Mouse (Mus musculus) hindbrain, embryonic 16.5 days (tissue): ENCODE measurements around the gene Calhm3. TPM values are rescaled to one million over a fixed set of nuclear protein-coding genes. Genes with fewer than 3 reads are reported as not detected.

ENCODE experiments used
- ATAC-seq: fragments of 200-750 bp; cut with Nextera tagmentation; 2 replicates; pipeline ENCODE4 v1.8.0; 2017; ENCODE audit warnings: moderate TSS enrichment, moderate library complexity
- H3K27ac ChIP-seq: fragments of 300-500 bp; sonication (generic); 2 replicates; pipeline ENCODE4 v1.5.1; 2014; ENCODE audit warnings: low read depth, mild to moderate bottlenecking, control low read depth, low read length, moderate library complexity
- H3K27me3 ChIP-seq: fragments of 300-500 bp; sonication (generic); replicated peaks from 2 replicates; pipeline ENCODE4 v1.6.1; 2014; ENCODE audit warnings: low read length; ENCODE audit not compliant: control insufficient read depth, insufficient read depth
- H3K36me3 ChIP-seq: fragments of 300-500 bp; sonication (generic); 2 replicates; pipeline ENCODE4 v1.6.1; 2014; ENCODE audit warnings: mild to moderate bottlenecking, low read length, moderate library complexity, mixed read lengths; ENCODE audit not compliant: control insufficient read depth, insufficient read depth
- H3K4me1 ChIP-seq: fragments of 300-500 bp; sonication (generic); 2 replicates; pipeline ENCODE4 v1.6.1; 2014; ENCODE audit warnings: low read depth, low read length; ENCODE audit not compliant: control insufficient read depth, insufficient read depth
- H3K4me2 ChIP-seq: fragments of 300-500 bp; sonication (generic); 2 replicates; pipeline ENCODE4 v1.6.1; 2014; ENCODE audit warnings: mild to moderate bottlenecking, low read length, control low read depth, moderate library complexity
- H3K4me3 ChIP-seq: fragments of 300-500 bp; sonication (generic); 2 replicates; pipeline ENCODE4 v1.5.1; 2014; ENCODE audit warnings: mild to moderate bottlenecking, low read length, control low read depth, moderate library complexity
- H3K9ac ChIP-seq: fragments of 300-500 bp; sonication (generic); 2 replicates; pipeline ENCODE4 v1.6.1; 2014; ENCODE audit warnings: low read depth, mild to moderate bottlenecking, control low read depth, low read length, moderate library complexity
- H3K9me3 ChIP-seq: fragments of 300-500 bp; sonication (generic); 2 replicates; pipeline ENCODE4 v1.6.1; 2014; ENCODE audit warnings: mild to moderate bottlenecking, low read length, moderate library complexity; ENCODE audit not compliant: control insufficient read depth
- WGBS: fragments of 180-500 bp; shearing (Covaris S2); extraction: QIAGEN DNeasy Blood & Tissue Kit; methylation state at CpG from one replicate; pipeline ENCODE4 v1.1.7; 2014; 5-methylcytosine and 5-hydroxymethylcytosine counted together
- polyA plus RNA-seq: library from polyadenylated mRNA; unstranded; fragments of >200 nt; fragmentation: Nextera tagmentation; extraction: Ambion mirVana; gene quantifications from 2 replicates; pipeline ENCODE4 v1.2.1, GENCODE M21; 2015

Gene Calhm3
- polyA plus RNA-seq, 1 experiment from 2014 or later: not detected

DNA sequence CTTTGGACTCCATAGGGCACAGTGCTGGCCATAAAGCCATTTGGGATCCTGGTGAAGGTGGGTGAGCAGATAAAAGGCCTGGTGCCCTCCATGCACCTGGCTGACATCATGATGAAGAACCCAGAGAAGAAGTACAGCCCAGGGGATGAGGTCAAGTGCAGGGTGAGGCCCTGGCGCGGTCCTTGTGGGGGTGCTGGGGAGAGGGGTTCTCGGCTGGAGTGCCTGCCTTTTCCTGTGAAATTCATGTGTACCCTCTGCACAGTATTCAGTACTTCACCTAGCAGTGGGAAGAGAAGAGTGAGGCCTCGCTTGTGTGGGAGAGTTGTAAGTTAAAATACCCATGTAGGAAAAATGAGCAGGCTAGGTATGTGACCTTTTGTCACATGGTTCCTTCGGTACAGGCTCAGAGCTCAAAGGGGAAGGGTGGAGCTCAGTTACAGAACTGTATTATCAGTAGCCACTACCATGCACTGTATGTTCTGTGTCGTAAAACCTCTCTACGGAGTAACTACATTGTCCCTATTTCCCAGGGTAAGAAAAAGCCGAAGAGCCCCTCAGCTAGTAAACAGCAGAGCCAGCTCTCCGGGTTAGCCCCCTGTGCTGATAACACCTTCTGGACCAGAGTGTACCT, 52.8 kb downstream of the Calhm3 start:
- Histone ChIP-seq H3K4me2 (no peak overlapping the region), H3K4me1 (no peaks in the 10 kb centered on the region), H3K4me3 (no peak overlapping the region), H3K36me3 (peaks cover 67% of the 10 kb centered on the region), H3K27me3 (no peaks in the 10 kb centered on the region), H3K27ac (no peak overlapping the region), H3K9me3 (no peaks in the 10 kb centered on the region), H3K9ac (no peak overlapping the region)
- ATAC-seq: no peak
- WGBS: 97% methylated on average over 9 of the region's 9 CpGs

Other genes starting within 250 kb of the Calhm3 start
- gene Ina, start 143.1 kb downstream of the Calhm3 start, polyA plus RNA-seq: 413 and 454 TPM in 2 replicates
- gene Nt5c2, start 142.6 kb downstream of the Calhm3 start, polyA plus RNA-seq: 77.6 and 80.6 TPM in 2 replicates
- 26.8 and 30.2 TPM in 2 replicates for gene Pcgf6, start 106.9 kb downstream of the Calhm3 start, polyA plus RNA-seq
- gene Taf5, start 90.0 kb downstream of the Calhm3 start, polyA plus RNA-seq: 4.4 and 4.9 TPM in 2 replicates
- 1,339 and 1,421 TPM in 2 replicates for gene Usmg5, start 67.1 kb downstream of the Calhm3 start, polyA plus RNA-seq
- 4.4 and 5.0 TPM in 2 replicates for gene Pdcd11, start 67.0 kb downstream of the Calhm3 start, polyA plus RNA-seq
- gene Calhm2, start 19.5 kb downstream of the Calhm3 start, polyA plus RNA-seq: 1.8 and 1.9 TPM in 2 replicates
- gene Calhm1, start 13.5 kb downstream of the Calhm3 start, polyA plus RNA-seq: not detected in 2 replicates
- 15.0 and 16.0 TPM in 2 replicates for gene Neurl1a, start 21.1 kb upstream of the Calhm3 start, polyA plus RNA-seq